Mouse (Mus musculus) testis, adult 2 months (tissue): ENCODE data around the gene Igsf3.

Experiments
- CTCF ChIP-seq: fragments of 200-500 bp; IDR thresholded peaks from 2 replicates; pipeline ENCODE4 v1.5.1; 2012; ENCODE audit warnings: low read depth, mild to moderate bottlenecking, inconsistent platforms, low read length, moderate library complexity; ENCODE audit not compliant: control insufficient read depth, insufficient read depth, insufficient replicate concordance
- POLR2A ChIP-seq: fragments of 200-500 bp; IDR thresholded peaks from 2 replicates; pipeline ENCODE4 v1.6.1; 2012; ENCODE audit warnings: low read depth, mild to moderate bottlenecking, inconsistent platforms, low read length, moderate library complexity; ENCODE audit not compliant: control insufficient read depth

DNA sequence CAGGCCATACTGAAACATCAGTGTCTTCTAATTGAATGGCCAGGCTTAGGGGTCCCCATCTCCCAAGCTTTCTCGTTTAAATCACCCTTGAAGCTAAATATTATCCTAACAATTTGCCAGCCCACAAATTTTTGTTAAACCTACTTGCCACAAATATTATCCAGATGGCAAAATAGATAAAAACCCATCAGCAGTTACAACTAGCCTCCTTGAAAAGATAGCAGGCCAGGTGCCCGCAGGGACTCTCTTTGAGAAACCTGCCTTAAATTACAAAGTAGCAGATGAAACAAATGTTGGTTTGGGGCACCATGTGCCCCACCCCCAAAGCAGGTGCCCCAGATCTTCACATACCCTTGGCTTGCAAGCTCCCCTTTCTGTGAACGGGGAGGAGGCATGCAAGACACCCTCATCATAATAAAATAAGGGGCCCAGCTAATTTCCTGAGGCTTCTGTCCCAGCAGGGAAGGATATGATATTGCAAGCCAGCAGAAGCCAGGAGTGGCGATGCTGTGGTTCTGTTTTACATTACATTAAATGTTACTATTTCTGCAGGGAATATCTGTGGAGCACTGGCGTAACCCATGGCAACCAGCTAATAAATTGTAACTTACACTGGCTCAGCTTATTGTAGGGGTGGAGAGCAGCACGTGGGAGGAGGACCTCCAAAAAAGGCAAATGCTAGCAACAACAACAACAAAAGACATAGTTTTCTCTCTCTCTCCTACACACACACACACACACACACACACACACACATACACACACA is 27.2 kb upstream of the Igsf3 start:
- TF ChIP-seq POLR2A (no peak), CTCF (no peak)
